ENCODE assay signal across 19 mouse cellular contexts in genomic region chr7:63717903-63718302, GRCm38 (mm10).
"Had no signal": no experiment of that assay in that cellular context is flagged by ENCODE, and none has a peak within 500 bp of the region (broad histone marks: within the 10 kb centered on the region; RNA-seq: fewer than 3 reads in every experiment).

No protein-coding gene starts in this region.

- H3K9ac ChIP-seq: limb, embryonic 12.5 days; limb, embryonic 15.5 days; liver, embryonic 14.5 days; liver, postnatal 0 days; lung, embryonic 14.5 days; midbrain, embryonic 12.5 days; midbrain, embryonic 15.5 days; neural tube, embryonic 12.5 days; neural tube, embryonic 15.5 days had no signal

- DNase-seq: kidney, adult 18-20 months; kidney, postnatal 25 days; layer of hippocampus, postnatal 36 days; left cerebral cortex, postnatal 4 days; liver, postnatal 0 days; lung, embryonic 14.5 days; thymus, adult 18-20 months; thymus, postnatal 36 days had no signal

- H3K27ac ChIP-seq: kidney, postnatal 0 days; limb, embryonic 12.5 days; limb, embryonic 15.5 days; liver, embryonic 14.5 days; macrophage; midbrain, embryonic 12.5 days; midbrain, embryonic 15.5 days; neural tube, embryonic 12.5 days; neural tube, embryonic 15.5 days had no signal

- H3K4me1 ChIP-seq: limb, embryonic 12.5 days; limb, embryonic 15.5 days; midbrain, embryonic 12.5 days; midbrain, embryonic 15.5 days; neural tube, embryonic 12.5 days; neural tube, embryonic 15.5 days had no signal

- H3K9me3 ChIP-seq: limb, embryonic 12.5 days; limb, embryonic 15.5 days; midbrain, embryonic 12.5 days; midbrain, embryonic 15.5 days; neural tube, embryonic 12.5 days; neural tube, embryonic 15.5 days had no signal

- H3K27me3 ChIP-seq: limb, embryonic 12.5 days; limb, embryonic 15.5 days; midbrain, embryonic 12.5 days; midbrain, embryonic 15.5 days; neural tube, embryonic 12.5 days; neural tube, embryonic 15.5 days had no signal

- H3K4me2 ChIP-seq: limb, embryonic 12.5 days; limb, embryonic 15.5 days; liver, embryonic 11.5 days; lung, embryonic 14.5 days; midbrain, embryonic 12.5 days; midbrain, embryonic 15.5 days; neural tube, embryonic 12.5 days; neural tube, embryonic 15.5 days had no signal

- ATAC-seq: liver, postnatal 0 days; lung, postnatal 0 days; midbrain, embryonic 15.5 days had no signal

- H3K4me3 ChIP-seq: limb, embryonic 12.5 days; limb, embryonic 15.5 days; midbrain, embryonic 12.5 days; midbrain, embryonic 15.5 days; neural tube, embryonic 12.5 days; neural tube, embryonic 15.5 days had no signal

- H3K36me3 ChIP-seq: limb, embryonic 12.5 days; limb, embryonic 15.5 days; midbrain, embryonic 12.5 days; midbrain, embryonic 15.5 days; neural tube, embryonic 12.5 days; neural tube, embryonic 15.5 days had no signal
